Mouse (Mus musculus): Measurements from ENCODE around the gene 0610030E20Rik.
A peak's percentile ranks its signal among the peaks of the same experiment; 100 is the strongest.

0610030E20Rik gene

GRCm38 (mm10) chr6:72350214-72350613 lies 3.1 kb downstream of the 0610030E20Rik start:
- DNase-seq, result no peak

GRCm38 (mm10) chr6:72352636-72353405 lies 5.7 kb downstream of the 0610030E20Rik start:
- no peak for DNase-seq

- DNase-seq, result no peak
Measured at GRCm38 (mm10) chr6:72354025-72354424, 6.9 kb downstream of the 0610030E20Rik start.

- DNase-seq, result peak; percentile 77
Measured at GRCm38 (mm10) chr6:72355066-72355911, 8.2 kb downstream of the 0610030E20Rik start, which contains the start of gene Tmem150a. Tmem150a (plus strand) TSS chr6:72355447.

GRCm38 (mm10) chr6:72356001-72356532 lies 8.9 kb downstream of the 0610030E20Rik start:
- DNase-seq, result no peak

- DNase-seq, result no peak
Measured at GRCm38 (mm10) chr6:72357164-72358079, 10.3 kb downstream of the 0610030E20Rik start.

GRCm38 (mm10) chr6:72358086-72358764 lies 11.1 kb downstream of the 0610030E20Rik start:
- no peak for DNase-seq

GRCm38 (mm10) chr6:72359343-72359742 lies 12.2 kb downstream of the 0610030E20Rik start:
- DNase-seq, result no peak

- no peak for DNase-seq
Measured at GRCm38 (mm10) chr6:72359891-72360598, 12.9 kb downstream of the 0610030E20Rik start.

- no peak for DNase-seq
Measured at GRCm38 (mm10) chr6:72360599-72360935, 13.4 kb downstream of the 0610030E20Rik start.

- no peak for DNase-seq
Measured at GRCm38 (mm10) chr6:72361121-72361551, 14.0 kb downstream of the 0610030E20Rik start.

- peak; percentile 86 for DNase-seq
Measured at GRCm38 (mm10) chr6:72362132-72363028, 15.3 kb downstream of the 0610030E20Rik start.

- no peak for DNase-seq
Measured at GRCm38 (mm10) chr6:72364009-72364408, 16.9 kb downstream of the 0610030E20Rik start.

- no peak for DNase-seq
Measured at GRCm38 (mm10) chr6:72364985-72365384, 17.9 kb downstream of the 0610030E20Rik start.

- DNase-seq, result no peak
Measured at GRCm38 (mm10) chr6:72366304-72366703, 19.2 kb downstream of the 0610030E20Rik start.

- DNase-seq, result no peak
Measured at GRCm38 (mm10) chr6:72366844-72367443, 19.8 kb downstream of the 0610030E20Rik start, which contains the start of gene Rnf181. Rnf181 (minus strand) TSS chr6:72366956.

GRCm38 (mm10) chr6:72367460-72367974 lies 20.4 kb downstream of the 0610030E20Rik start:
- no peak for DNase-seq

GRCm38 (mm10) chr6:72369557-72369956 lies 22.4 kb downstream of the 0610030E20Rik start:
- DNase-seq, result no peak

- DNase-seq, result no peak
Measured at GRCm38 (mm10) chr6:72370091-72370490, 23.0 kb downstream of the 0610030E20Rik start.

All from right cerebral cortex, postnatal 4 days (tissue).